Comparison of ENCODE assay signal across 24 mouse cellular contexts in the genomic region with DNA sequence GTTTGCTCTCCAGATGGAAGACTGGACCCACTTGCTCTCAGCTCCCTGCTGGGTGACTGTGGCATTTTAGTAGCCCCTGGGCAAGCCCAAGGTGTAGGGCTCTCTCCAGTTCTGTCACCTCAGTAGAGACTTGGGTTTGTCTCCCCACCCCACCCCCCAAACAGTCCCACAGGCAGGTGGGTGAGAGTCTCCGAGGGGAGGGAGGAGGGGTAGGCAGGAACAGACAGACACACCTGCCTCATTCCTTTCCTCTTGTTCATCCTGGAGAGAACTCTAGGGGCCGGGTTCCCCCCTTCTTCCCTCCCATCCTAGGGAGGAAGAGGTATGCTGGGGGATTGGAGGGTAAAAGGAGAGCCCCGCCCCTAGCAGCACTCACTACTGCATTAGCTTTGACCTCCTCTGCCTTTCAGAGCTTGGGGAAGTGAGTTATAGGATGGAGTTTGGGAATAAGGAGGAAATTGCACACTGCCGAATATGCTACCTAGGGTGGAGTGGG. TPM values are rescaled to one million over a fixed set of nuclear protein-coding genes. Genes with fewer than 3 reads are reported as not detected.
"Had no signal": no experiment of that assay in that cellular context is flagged by ENCODE, and none has a peak within 500 bp of the region (broad histone marks: within the 10 kb centered on the region; RNA-seq: fewer than 3 reads in every experiment).

No protein-coding gene starts in this region.

- H3K9me3 ChIP-seq: liver, embryonic 12.5 days; liver, embryonic 15.5 days; lung, embryonic 15.5 days; megakaryocyte, embryonic 14.5 days; midbrain, embryonic 10.5 days; midbrain, embryonic 13.5 days had no signal

- H3K36me3 ChIP-seq: liver, embryonic 12.5 days; liver, embryonic 15.5 days; lung, embryonic 15.5 days; midbrain, embryonic 10.5 days; midbrain, embryonic 13.5 days had no signal

- H3K9ac ChIP-seq: liver, embryonic 12.5 days; liver, embryonic 15.5 days; lung, embryonic 15.5 days; midbrain, embryonic 13.5 days had no signal

- H3K27ac ChIP-seq: kidney, postnatal 0 days; liver, embryonic 12.5 days; liver, embryonic 15.5 days; lung, embryonic 15.5 days; midbrain, embryonic 10.5 days; midbrain, embryonic 13.5 days had no signal

- DNase-seq: layer of hippocampus, adult 9-11 months; lung, adult 18-20 months; lung, postnatal 10 days; lung, postnatal 36 days; thymus, postnatal 25 days had no signal

- H3K4me3 ChIP-seq: layer of hippocampus, adult 2 months; liver, embryonic 12.5 days; liver, embryonic 15.5 days; lung, embryonic 15.5 days; megakaryocyte, embryonic 14.5 days; midbrain, embryonic 13.5 days; myocyte had no signal

- ATAC-seq: liver, embryonic 12.5 days; midbrain, embryonic 13.5 days; midbrain, embryonic 16.5 days had no signal

- H3K4me2 ChIP-seq: liver, embryonic 12.5 days; liver, embryonic 15.5 days had no signal

RNA-seq across cellular contexts. Expression of gene Wnt10a, which starts 14.1 kb away (rescaled TPM):
- total RNA-seq: monocyte, adult 5-6 weeks had no signal
- polyA plus RNA-seq: liver, embryonic 12.5 days; liver, embryonic 15.5 days; neural tube, embryonic 14.5 days had no signal

RNA-seq across cellular contexts. Expression of gene Wnt6, which starts 33.7 kb away (rescaled TPM):
- polyA plus RNA-seq: neural tube, embryonic 14.5 days had no signal

RNA-seq across cellular contexts. Expression of gene Cdk5r2, which starts 49.3 kb away (rescaled TPM):
- total RNA-seq: monocyte, adult 5-6 weeks had no signal
- polyA plus RNA-seq: kidney, embryonic 14.5 days; kidney, postnatal 0 days; limb, embryonic 11.5 days; liver, embryonic 12.5 days; liver, embryonic 15.5 days; lung, embryonic 15.5 days; spleen, adult 2 months; thymus, postnatal 0 days had no signal

RNA-seq across cellular contexts. Expression of gene Prkag3, which starts 56.4 kb away (rescaled TPM):
- total RNA-seq: layer of hippocampus, adult 2 months; layer of hippocampus, postnatal 25 days; left cerebral cortex, postnatal 25 days; monocyte, adult 5-6 weeks had no signal
- polyA plus RNA-seq: limb, embryonic 11.5 days; liver, embryonic 12.5 days; midbrain, embryonic 10.5 days; midbrain, embryonic 16.5 days; neural tube, embryonic 11.5 days; neural tube, embryonic 14.5 days had no signal
